In genomic region chr6:136490516-136491475, GRCm38 (mm10) we compare ENCODE assay signal across 13 mouse cellular contexts. TPM values are rescaled to one million over a fixed set of nuclear protein-coding genes. Genes with fewer than 3 reads are reported as not detected.
DNase-seq lines count a peak whose midpoint lies in the region; ATAC-seq lines count a peak whose summit lies in the region.
"Had no signal": no experiment of that assay in that cellular context is flagged by ENCODE, and none has a peak within 500 bp of the region (broad histone marks: within the 10 kb centered on the region; RNA-seq: fewer than 3 reads in every experiment).

No protein-coding gene starts in this region.

- H3K36me3 ChIP-seq in intestine, embryonic 14.5 days (ENCODE audit: control insufficient read depth, insufficient read depth, low read length) = no peaks in the 10 kb centered on the region
- no peaks in the 10 kb centered on the region for H3K36me3 ChIP-seq in intestine, embryonic 15.5 days
- H3K36me3 ChIP-seq: forebrain, embryonic 12.5 days; hindbrain, embryonic 10.5 days; limb, embryonic 15.5 days had no signal

- ATAC-seq in intestine, embryonic 14.5 days (replicated peaks; ENCODE audit: low FRiP score, low TSS enrichment, low read depth) = no peak
- no peak for ATAC-seq in intestine, embryonic 15.5 days

- H3K27me3 ChIP-seq in intestine, embryonic 14.5 days (replicated peaks; ENCODE audit: control insufficient read depth, insufficient read depth, low read length) = no peaks in the 10 kb centered on the region
- H3K27me3 ChIP-seq in intestine, embryonic 15.5 days (replicated peaks) = no peaks in the 10 kb centered on the region
- H3K27me3 ChIP-seq: forebrain, embryonic 12.5 days; limb, embryonic 15.5 days had no signal

- peak; percentile 38 for DNase-seq in intestine, embryonic 14.5 days (ENCODE audit: low spot score)
- DNase-seq in T-cell, adult 2 months (ENCODE audit: low spot score) = peak; percentile 73
- peak; percentile 57 for DNase-seq in lung, postnatal 25 days (ENCODE audit: low spot score)
- DNase-seq in thymus, postnatal 36 days = peak; percentile 57 to 63
- DNase-seq in cerebellum, adult 9-10 months = no peak
- DNase-seq in cerebellum, postnatal 14 days = no peak
- DNase-seq in ovary, adult 18-20 months (ENCODE audit: low spot score) = no peak
- DNase-seq: cerebellum, adult 11 months; layer of hippocampus, postnatal 36 days had no signal

- H3K9ac ChIP-seq in intestine, embryonic 14.5 days (ENCODE audit: low read length) = no peak overlapping the region
- no peak overlapping the region for H3K9ac ChIP-seq in intestine, embryonic 15.5 days
- H3K9ac ChIP-seq: forebrain, embryonic 12.5 days; limb, embryonic 15.5 days had no signal

- no peak overlapping the region for H3K4me3 ChIP-seq in intestine, embryonic 14.5 days (ENCODE audit: low read depth, low read length)
- no peak overlapping the region for H3K4me3 ChIP-seq in intestine, embryonic 15.5 days (replicated peaks)
- H3K4me3 ChIP-seq: forebrain, embryonic 12.5 days; hindbrain, embryonic 10.5 days; limb, embryonic 15.5 days had no signal

- H3K4me1 ChIP-seq in intestine, embryonic 14.5 days (replicated peaks; ENCODE audit: control insufficient read depth, insufficient read depth, low read length) = 0 out of 2 replicates have a peak, but pooled peaks cover 3% of the 10 kb centered on the region
- H3K4me1 ChIP-seq in intestine, embryonic 15.5 days (replicated peaks) = no peaks in the 10 kb centered on the region
- H3K4me1 ChIP-seq: forebrain, embryonic 12.5 days; limb, embryonic 15.5 days had no signal

- no peak overlapping the region for H3K4me2 ChIP-seq in intestine, embryonic 14.5 days (ENCODE audit: low read length)
- no peak overlapping the region for H3K4me2 ChIP-seq in intestine, embryonic 15.5 days (replicated peaks)
- H3K4me2 ChIP-seq: forebrain, embryonic 12.5 days; limb, embryonic 15.5 days had no signal

- H3K9me3 ChIP-seq in intestine, embryonic 14.5 days (ENCODE audit: control insufficient read depth, low read length) = no peaks in the 10 kb centered on the region
- H3K9me3 ChIP-seq in intestine, embryonic 15.5 days = no peaks in the 10 kb centered on the region
- H3K9me3 ChIP-seq: forebrain, embryonic 12.5 days; limb, embryonic 15.5 days had no signal

- 68% methylated on average over 6 of the region's 6 CpGs for WGBS in intestine, embryonic 14.5 days
- 70% methylated on average over 6 of the region's 6 CpGs for WGBS in intestine, embryonic 15.5 days

- no peak overlapping the region for H3K27ac ChIP-seq in intestine, embryonic 14.5 days (ENCODE audit: low read depth)
- no peak overlapping the region for H3K27ac ChIP-seq in intestine, embryonic 15.5 days
- H3K27ac ChIP-seq: forebrain, embryonic 12.5 days; hindbrain, embryonic 10.5 days; limb, embryonic 15.5 days had no signal

RNA-seq across cellular contexts. Expression of gene Atf7ip, which starts 15.2 kb away (rescaled TPM):
- polyA plus RNA-seq in intestine, embryonic 14.5 days (2014; fragmentation: Nextera tagmentation; extraction: Ambion mirVana) = 32.9 and 36.0 TPM in 2 replicates
- polyA plus RNA-seq in intestine, embryonic 15.5 days (2015; fragmentation: Nextera tagmentation; extraction: Ambion mirVana) = 24.1 and 25.4 TPM in 2 replicates

Comparison
In these comparisons a context has a peak if more than half of its experiments do, and no peak if none do; other contexts are left out.
1. DNase-seq: peak in intestine, embryonic 14.5 days (single experiment), T-cell, adult 2 months (single experiment), lung, postnatal 25 days (single experiment) and thymus, postnatal 36 days (2 of 2); none in cerebellum, adult 9-10 months (single experiment), cerebellum, postnatal 14 days (0 of 2) and ovary, adult 18-20 months (single experiment).